Mouse (Mus musculus): ENCODE results near the gene Slc26a10.

DNA sequence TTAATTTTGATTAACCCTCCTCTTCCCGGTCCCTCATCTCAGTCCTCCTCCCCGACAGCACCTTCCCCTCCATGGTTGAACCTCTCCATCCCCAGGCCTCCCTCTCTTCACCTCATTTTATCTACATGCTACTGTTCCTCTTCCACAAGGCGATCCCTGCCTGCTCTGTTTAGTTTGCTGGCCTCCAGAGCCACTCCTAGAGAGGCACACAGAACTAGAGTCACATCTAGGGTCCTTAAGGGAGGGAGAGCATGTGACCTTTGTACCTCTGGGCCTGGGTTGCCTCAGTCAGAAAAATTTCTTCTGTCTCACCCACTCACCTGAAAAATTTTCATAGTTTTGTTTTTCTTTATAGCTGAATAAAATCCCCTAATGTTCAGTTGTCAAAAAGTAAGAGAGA, 42.5 kb downstream of the Slc26a10 start:
- TF ChIP-seq CTCF (IDR thresholded peaks at IDR 0.05; ENCODE audit: low read depth) (no peak), EP300 (IDR thresholded peaks at IDR 0.05; ENCODE audit: low read depth) (no peak)
